Mouse (Mus musculus): ENCODE results near the gene Taar4.
A peak's percentile ranks its signal among the peaks of the same experiment; 100 is the strongest.

GRCm38 (mm10) chr10:23978901-23979705 lies 18.8 kb downstream of the Taar4 start:
- TF ChIP-seq CTCF (IDR thresholded peaks at IDR 0.05; ENCODE audit: borderline replicate concordance, extremely low read depth, insufficient read depth, insufficient read length): peak; percentile 69
- no peak for TF ChIP-seq POLR2A (IDR thresholded peaks at IDR 0.05; ENCODE audit: borderline replicate concordance, extremely low read depth, insufficient read depth, insufficient read length, poor library complexity, severe bottlenecking)

Measured in brain, embryonic 14.5 days (tissue).